Mouse (Mus musculus): ENCODE measurements around the gene Lrriq1.

Lrriq1 gene

DNA sequence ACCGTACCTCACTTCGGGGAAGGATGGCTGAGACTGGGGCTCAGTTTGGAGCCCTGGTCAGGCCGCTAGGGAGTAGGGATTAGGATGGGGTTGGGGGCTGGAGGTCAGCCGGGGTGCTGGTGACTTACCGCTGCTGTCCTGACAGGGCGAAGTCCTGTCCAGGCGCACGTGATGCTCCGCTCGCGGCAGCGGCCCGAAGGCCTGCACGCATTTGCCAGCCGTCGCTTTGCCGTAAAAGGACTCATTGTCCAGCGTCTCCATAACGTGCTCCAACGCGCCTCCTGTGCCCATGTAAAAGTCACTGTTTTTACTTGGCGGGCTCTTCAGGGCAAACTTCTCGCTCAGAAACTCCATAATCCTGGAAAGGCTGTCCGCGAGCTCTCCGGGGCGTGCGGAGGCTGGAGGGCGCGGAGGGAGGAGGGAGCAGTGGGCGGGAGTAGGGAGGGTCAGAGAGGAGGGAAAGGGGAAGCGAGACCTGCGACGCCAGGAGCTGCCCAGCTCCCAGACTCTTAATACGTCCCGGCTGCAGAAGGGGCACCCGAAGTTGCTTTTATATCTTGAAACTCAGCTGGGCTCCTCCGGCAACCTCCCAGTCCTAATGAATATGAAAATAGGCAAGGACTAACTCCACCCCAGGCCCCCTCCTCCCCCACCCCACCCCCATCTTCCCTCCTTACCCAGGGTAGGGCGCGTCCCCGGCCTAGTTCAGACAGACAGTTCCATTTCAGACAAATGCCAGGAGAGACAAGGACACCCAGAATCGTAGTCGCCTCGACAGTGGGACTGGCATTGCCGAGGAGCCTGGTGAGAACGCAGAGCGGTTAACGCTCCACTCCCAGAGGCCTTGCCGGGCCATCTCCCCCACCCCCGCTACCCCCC, 207.6 kb downstream of the Lrriq1 start:
- peak; percentile 81 for DNase-seq

GRCm38 (mm10) chr10:103027931-103028252, 208.2 kb downstream of the Lrriq1 start:
- peak; percentile 58 for DNase-seq

GRCm38 (mm10) chr10:103027226-103027930, 208.7 kb downstream of the Lrriq1 start:
- DNase-seq, result peak; percentile 38

DNA sequence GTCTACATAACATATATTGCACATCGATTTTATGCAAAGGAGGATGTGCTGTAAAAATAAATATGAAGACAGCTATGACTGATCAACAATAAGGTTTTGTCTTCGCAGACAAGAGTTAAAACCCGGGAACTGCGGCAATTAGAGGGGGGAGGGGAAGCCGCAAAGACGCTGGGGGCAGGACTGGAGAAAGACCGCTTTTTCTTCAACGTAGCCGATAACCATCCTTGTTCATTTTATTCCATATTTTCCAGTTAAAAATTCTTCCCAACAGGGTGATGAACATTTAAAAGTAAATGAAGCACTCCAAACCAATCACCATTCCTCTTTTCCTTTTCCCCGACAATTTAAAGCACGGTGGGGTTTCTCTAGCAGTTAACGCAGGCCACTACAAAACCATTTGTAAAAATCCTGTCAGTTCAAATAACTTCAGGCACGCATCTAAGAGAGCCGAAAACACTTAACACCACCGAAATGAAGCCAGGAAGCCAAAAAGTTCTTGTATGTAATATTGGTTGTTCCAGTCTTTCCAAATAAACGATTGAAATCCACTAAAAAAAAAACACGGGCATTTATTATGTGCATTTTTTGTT, 209.4 kb downstream of the Lrriq1 start:
- peak; percentile 71 for DNase-seq

DNA sequence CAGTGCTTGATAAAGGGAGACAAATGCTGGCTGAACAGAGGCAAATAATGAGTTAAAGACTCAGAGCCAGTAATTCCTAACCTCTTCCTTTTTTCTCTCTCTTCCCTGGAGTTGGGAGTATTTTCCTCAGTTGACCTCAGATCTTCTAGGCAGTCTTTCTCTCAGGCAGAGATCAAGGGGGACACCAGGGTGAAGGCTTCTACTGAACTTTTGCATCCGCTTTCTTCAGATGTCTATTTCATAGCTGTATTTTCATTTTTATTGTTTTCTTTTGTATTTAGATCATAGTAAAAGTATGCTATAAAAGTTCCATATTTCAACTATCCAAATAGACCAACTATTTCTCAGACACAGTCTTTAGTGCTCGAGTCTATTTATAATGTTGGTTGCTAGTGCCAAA, 233.6 kb downstream of the Lrriq1 start:
- DNase-seq, result no peak

GRCm38 (mm10) chr10:103000902-103001301, 235.2 kb downstream of the Lrriq1 start:
- DNase-seq, result peak; percentile 39

- no peak for DNase-seq
These were observed 236.5 kb downstream of the Lrriq1 start for GRCm38 (mm10) chr10:102999584-102999983.

Data from embryo, embryonic 11 days (tissue).